Mouse (Mus musculus): Measurements from ENCODE around the gene Izumo2. TPM values are rescaled to one million over a fixed set of nuclear protein-coding genes. Genes with fewer than 3 reads are reported as not detected.
"Not testable (repeated sequence)": the region's sequence is repeated elsewhere in the genome, so short reads cannot be mapped to it uniquely, and the experiment has no call there.

The Izumo2 gene
- polyA plus RNA-seq, 1 experiment from 2014 or later = not detected

DNA sequence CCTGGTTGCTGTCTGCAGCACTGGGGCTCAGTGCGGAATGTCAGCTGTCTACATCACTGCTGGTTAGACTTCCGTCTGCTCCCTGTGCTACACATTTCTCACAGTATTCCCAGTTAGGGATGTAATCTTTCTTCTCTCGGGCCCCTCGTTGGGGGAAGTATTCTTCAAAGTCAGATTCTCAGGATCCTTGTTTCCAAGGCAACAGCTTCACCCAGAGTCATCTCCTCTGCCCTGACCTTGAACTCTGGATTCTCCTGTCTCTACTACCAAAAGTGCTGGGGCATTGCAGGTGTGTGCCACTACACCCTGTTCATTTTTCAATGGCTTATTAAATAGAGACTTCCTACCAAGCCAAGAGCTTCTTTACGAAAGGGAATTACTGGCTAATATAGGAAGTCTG is 18.6 kb downstream of the Izumo2 start:
- Histone ChIP-seq H3K4me3 (replicated peaks) (no peak overlapping the region), H3K9me3 (0 out of 2 replicates have a peak, but pooled peaks cover 4% of the 10 kb centered on the region), H3K9ac (replicated peaks) (no peak overlapping the region), H3K27me3 (peaks cover 3% of the 10 kb centered on the region; the same call in 1 of the 2 replicates), H3K4me1 (replicated peaks) (no peaks in the 10 kb centered on the region), H3K4me2 (no peak overlapping the region), H3K36me3 (no peaks in the 10 kb centered on the region), H3K27ac (no peak overlapping the region)
- no peak for ATAC-seq (ENCODE audit: insufficient number of reproducible peaks, insufficient read depth, low FRiP score, low TSS enrichment, low read depth)
- WGBS = 74% methylated on average over 5 of the region's 5 CpGs

DNA sequence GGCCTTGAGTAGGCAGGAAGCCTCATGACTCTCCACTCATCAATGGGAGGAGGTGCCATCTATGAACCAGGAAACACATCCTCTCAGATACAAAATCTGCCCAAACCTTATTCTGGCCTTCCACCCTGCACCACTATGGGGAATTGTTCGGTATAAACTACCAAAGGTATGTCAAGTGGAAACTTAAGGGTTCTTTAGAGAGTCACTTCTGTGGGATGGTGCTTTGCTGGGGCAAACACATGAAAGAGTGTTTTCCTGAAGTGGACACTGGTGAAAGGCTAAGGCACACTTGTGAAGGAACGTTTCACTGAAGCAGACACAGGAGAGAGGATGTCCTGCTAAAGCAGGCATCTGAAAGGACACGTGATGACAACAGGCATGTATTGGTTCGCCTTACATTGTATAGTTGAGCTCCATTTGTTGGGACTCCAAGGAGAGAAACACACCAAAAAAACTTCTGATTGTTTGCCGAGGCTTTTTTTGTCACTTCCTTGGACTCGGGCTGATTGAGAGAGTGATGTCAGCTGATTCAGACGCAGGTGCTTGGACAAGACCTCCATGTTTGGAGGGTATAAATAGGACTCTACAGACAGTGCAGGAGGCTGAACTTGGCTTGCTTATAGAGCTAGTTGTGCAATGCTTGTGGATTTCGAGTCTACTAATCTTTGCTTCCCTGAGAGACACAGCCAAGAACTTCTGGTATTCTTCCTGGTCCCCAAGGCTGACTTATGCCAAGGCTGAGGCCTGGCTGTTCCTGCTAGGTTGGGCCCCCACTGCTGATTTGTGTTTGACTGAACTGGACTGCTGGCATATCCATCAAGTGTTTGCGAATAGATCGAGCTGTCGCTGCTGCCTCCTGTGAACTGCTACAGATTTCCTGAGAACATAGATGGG is 19.8 kb downstream of the Izumo2 start:
- Histone ChIP-seq H3K36me3 (no peaks in the 10 kb centered on the region; the same call in 1 of the 2 replicates), H3K27ac (no peak overlapping the region), H3K4me2 (no peak overlapping the region), H3K9me3 (0 out of 2 replicates have a peak, but pooled peaks cover 4% of the 10 kb centered on the region), H3K4me3 (replicated peaks) (no peak overlapping the region), H3K4me1 (replicated peaks) (no peaks in the 10 kb centered on the region), H3K27me3 (peaks cover 3% of the 10 kb centered on the region; the same call in 1 of the 2 replicates), H3K9ac (replicated peaks) (no peak overlapping the region)
- ATAC-seq (ENCODE audit: insufficient number of reproducible peaks, insufficient read depth, low FRiP score, low TSS enrichment, low read depth) = no peak
- WGBS = 90% methylated on average over 11 of the region's 11 CpGs

DNA sequence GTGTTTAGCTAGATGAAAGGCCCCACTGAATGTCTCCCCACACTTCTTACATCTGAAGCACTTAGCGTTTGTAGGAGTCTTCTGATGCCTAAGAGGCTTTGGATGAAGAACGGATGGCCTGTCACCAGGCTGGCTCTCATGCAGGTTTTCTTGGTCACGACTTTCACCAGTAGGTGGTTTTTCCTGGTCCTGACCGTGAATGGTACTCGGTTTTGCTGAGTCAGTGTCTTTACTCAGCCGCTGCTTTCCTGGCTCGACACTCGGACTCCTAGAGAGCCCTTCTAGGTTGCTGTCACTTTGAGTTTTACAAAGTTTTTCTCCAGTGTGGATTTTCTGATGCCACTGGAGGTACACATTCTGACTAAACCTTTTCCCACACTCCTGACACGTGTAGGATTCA is 25.2 kb downstream of the Izumo2 start:
- H3K36me3 ChIP-seq = peaks cover 14% of the 10 kb centered on the region; the same call in 1 of the 2 replicates
- no peaks in the 10 kb centered on the region for H3K4me1 ChIP-seq (replicated peaks)
- H3K27ac ChIP-seq = no peak overlapping the region
- no peak for ATAC-seq (ENCODE audit: insufficient number of reproducible peaks, insufficient read depth, low FRiP score, low TSS enrichment, low read depth)
- peaks cover 6% of the 10 kb centered on the region; the same call in 1 of the 2 replicates for H3K9me3 ChIP-seq
- H3K27me3 ChIP-seq = no peaks in the 10 kb centered on the region
- no peak overlapping the region for H3K4me2 ChIP-seq
- no peak overlapping the region for H3K4me3 ChIP-seq (replicated peaks)
- WGBS = 85% methylated on average over 9 of the region's 9 CpGs
- no peak overlapping the region for H3K9ac ChIP-seq (replicated peaks)

DNA sequence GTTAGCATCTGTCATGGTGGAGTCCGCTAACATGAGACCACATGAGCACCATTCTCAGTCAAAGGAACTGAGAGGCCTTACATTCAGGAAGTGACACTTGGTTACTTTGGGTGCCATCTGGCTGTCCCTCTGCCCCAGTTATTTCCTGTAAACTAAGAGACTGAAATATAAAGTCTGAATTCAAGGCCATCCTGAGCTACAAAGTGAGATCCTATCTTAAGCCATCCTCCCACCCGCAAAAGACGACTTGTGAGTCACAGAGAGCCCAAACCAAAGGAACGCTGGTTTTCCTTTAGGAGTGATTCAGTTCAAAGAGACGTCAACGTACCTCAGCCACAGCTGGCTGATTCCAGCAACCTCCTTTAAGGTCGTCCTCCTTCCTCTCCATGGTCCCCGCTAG is 32.8 kb downstream of the Izumo2 start:
- no peak overlapping the region for H3K4me3 ChIP-seq (replicated peaks)
- ATAC-seq (ENCODE audit: insufficient number of reproducible peaks, insufficient read depth, low FRiP score, low TSS enrichment, low read depth) = no peak
- H3K9me3 ChIP-seq = no peaks in the 10 kb centered on the region
- peaks cover 5% of the 10 kb centered on the region; the same call in 1 of the 2 replicates for H3K4me1 ChIP-seq (replicated peaks)
- WGBS = 83% methylated on average over 8 of the region's 8 CpGs
- no peaks in the 10 kb centered on the region for H3K27me3 ChIP-seq
- H3K4me2 ChIP-seq = no peak overlapping the region
- H3K9ac ChIP-seq (replicated peaks) = no peak overlapping the region
- no peaks in the 10 kb centered on the region for H3K36me3 ChIP-seq
- no peak overlapping the region for H3K27ac ChIP-seq

DNA sequence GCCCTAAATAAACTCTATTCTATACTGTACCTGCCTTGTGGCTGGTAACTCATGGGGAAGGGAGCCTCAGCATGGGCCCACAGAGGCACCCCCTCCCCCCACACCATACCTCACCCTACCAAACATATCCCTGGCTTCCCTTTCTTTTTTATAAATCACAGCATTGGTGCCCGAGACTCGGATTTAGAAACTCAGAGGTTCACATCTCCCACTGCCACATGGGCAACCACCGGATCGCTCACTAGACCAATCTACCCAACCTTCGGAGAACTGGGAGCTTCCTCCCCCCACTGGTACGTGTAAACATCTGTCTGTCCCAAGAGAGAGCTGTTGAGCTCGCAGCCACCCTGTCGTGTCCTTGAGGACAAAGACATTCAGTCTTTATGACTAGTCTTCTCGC is 35.7 kb downstream of the Izumo2 start:
- peak overlapping the region; percentile 63 for H3K4me2 ChIP-seq
- no peaks in the 10 kb centered on the region for H3K27me3 ChIP-seq
- no peaks in the 10 kb centered on the region for H3K36me3 ChIP-seq
- H3K9me3 ChIP-seq = no peaks in the 10 kb centered on the region
- 48% methylated on average over 9 of the region's 9 CpGs for WGBS
- H3K27ac ChIP-seq = no peak overlapping the region
- H3K4me3 ChIP-seq (replicated peaks) = no peak overlapping the region
- peaks cover 18% of the 10 kb centered on the region for H3K4me1 ChIP-seq (replicated peaks)
- peak overlapping the region; percentile 59; the same call in 1 of the 2 replicates for H3K9ac ChIP-seq (replicated peaks)
- no peak for ATAC-seq (ENCODE audit: insufficient number of reproducible peaks, insufficient read depth, low FRiP score, low TSS enrichment, low read depth)

DNA sequence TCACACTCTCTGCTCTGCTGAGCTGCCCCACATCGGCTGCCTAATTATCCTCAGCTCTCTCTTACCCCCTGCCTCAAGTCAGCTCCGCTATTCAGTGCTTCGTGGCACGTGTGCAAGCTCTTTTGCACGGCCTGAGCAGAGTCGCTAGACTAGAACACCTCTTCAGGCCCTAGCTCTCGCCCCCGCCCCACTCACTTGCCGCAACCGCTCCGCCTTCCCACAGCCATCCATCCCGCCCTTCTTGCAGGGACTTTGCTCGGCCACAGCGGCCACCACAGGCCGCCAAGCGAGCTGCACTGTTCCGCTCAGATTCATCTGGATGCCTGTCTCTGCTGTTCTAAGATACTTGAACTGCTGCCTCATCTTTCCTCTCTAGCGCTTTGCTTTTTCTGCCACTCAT is 36.5 kb downstream of the Izumo2 start:
- peaks cover 23% of the 10 kb centered on the region for H3K4me1 ChIP-seq (replicated peaks)
- H3K9me3 ChIP-seq = no peaks in the 10 kb centered on the region
- H3K4me3 ChIP-seq (replicated peaks) = peak overlapping the region; percentile 43
- no peaks in the 10 kb centered on the region for H3K27me3 ChIP-seq
- no peak overlapping the region for H3K27ac ChIP-seq
- WGBS = under 1% methylated on average over 18 of the region's 18 CpGs
- ATAC-seq (ENCODE audit: insufficient number of reproducible peaks, insufficient read depth, low FRiP score, low TSS enrichment, low read depth) = peak; percentile 28; the same call in 1 of the 2 replicates
- peak overlapping the region; percentile 63 for H3K4me2 ChIP-seq
- no peaks in the 10 kb centered on the region for H3K36me3 ChIP-seq
- peak overlapping the region; percentile 59 for H3K9ac ChIP-seq (replicated peaks)

DNA sequence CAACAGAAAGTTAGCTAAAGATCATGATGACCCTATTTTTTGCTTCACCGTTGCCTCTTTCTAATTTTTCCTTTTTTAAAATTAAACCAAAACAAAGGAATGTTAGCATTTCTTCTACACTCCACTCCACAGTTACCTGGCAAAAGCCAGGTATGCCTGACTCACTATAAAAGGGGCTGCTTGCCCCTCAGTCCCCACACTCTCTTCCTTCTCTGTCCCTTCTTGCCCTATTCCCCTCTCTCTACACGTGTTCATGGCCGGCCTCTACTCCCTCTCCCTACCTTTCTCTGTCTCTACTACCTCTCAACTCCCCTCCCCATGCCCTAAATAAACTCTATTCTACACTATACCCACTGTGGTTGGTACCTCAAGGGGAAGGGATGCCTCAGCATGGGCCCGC is 38.6 kb downstream of the Izumo2 start:
- H3K4me3 ChIP-seq (replicated peaks) = peak overlapping the region; percentile 53
- peaks cover 23% of the 10 kb centered on the region for H3K4me1 ChIP-seq (replicated peaks)
- no peak for ATAC-seq (ENCODE audit: insufficient number of reproducible peaks, insufficient read depth, low FRiP score, low TSS enrichment, low read depth)
- H3K4me2 ChIP-seq = peak overlapping the region; percentile 79
- H3K27me3 ChIP-seq = no peaks in the 10 kb centered on the region
- no peaks in the 10 kb centered on the region for H3K9me3 ChIP-seq
- H3K9ac ChIP-seq (replicated peaks) = no peak overlapping the region
- no peak overlapping the region for H3K27ac ChIP-seq
- 67% methylated on average over 4 of the region's 4 CpGs for WGBS
- peaks cover 3% of the 10 kb centered on the region; the same call in 1 of the 2 replicates for H3K36me3 ChIP-seq

DNA sequence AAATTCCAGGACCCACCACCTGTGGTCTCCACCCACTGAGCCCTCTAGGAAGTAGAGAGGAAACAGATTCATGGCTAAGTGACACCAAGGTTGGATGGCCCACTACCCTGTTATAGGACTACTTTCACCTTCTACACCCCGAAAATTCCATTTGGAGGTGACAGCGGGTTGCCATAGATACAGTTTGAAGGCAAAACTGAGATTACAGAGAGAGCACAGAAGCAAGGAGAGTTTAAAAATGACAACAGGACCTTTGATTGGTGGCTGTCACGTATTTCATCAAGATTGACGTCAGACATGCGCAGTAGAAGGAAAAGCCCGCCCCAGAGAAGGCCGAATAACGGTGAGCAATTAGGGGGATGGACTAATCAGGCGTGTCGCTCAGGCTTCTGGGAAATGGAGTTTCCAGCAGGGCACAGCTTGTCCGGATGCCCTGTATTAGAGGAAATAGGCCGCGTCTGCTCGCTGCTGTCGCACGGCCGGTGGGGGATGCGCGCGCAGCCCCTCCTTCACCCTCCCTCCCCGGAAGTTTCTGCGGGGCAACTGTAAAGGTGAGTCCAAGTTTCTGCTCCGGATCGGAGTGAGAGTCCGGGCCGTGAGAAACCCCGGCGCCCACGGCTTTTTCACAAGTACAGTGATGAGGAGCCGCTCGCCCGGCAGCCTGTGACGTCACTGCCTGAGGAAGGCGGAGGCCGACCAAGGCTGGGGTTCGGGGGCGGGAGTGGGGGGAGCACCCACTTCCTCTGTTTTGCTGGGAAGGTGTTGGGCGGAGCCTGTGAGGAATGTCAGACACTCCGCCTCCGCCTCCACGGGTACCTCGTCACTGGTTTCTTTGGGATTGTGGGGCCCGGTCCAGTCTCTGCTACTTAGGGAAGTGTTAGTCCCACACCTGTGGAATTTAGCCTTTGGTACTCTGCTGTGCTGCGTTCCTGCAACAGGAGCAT is 39.8 kb downstream of the Izumo2 start, which contains the start of gene Vrk3:
Gene Vrk3 (plus strand): TSS at position 313 of the 944 bp plus-strand sequence.
- Histone ChIP-seq H3K36me3 (peaks cover 14% of the 10 kb centered on the region), H3K27ac (peak within 1 kb of the TSS; percentile 89), H3K4me3 (replicated peaks) (peak within 1 kb of the TSS; percentile 53), H3K4me1 (replicated peaks) (peaks cover 23% of the 10 kb centered on the region), H3K4me2 (peak within 1 kb of the TSS; percentile 79), H3K9me3 (no peaks in the 10 kb centered on the region), H3K27me3 (no peaks in the 10 kb centered on the region), H3K9ac (replicated peaks) (peak within 1 kb of the TSS; percentile 51)
- peak; percentile 97 for ATAC-seq (ENCODE audit: insufficient number of reproducible peaks, insufficient read depth, low FRiP score, low TSS enrichment, low read depth)
- WGBS = under 1% methylated on average over 44 of the region's 44 CpGs

DNA sequence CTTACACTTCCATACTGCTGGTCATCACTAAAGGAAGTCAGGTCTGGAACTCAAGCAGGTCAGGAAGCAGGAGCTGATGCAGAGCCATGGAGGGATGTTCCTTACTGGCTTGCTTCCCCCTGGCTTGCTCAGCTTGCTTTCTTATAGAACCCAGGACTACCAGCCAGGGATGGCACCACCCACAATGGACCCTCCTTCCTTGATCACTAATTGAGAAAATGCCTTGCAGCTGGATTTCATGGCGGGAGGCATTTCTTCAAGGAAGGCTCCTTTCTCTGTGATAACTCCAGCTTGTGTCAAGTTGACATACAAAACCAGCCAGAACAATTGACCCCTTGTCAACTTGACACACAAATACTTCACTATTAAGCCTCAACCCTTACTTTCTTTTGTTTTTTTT is 42.4 kb downstream of the Izumo2 start, which contains the start of gene Zfp473:
Gene Zfp473 (minus strand): TSS at position 101 of the 400 bp plus-strand sequence.
- H3K4me3 ChIP-seq (replicated peaks); H3K4me2 ChIP-seq; H3K27me3 ChIP-seq; ATAC-seq (ENCODE audit: insufficient number of reproducible peaks, insufficient read depth, low FRiP score, low TSS enrichment, low read depth); H3K9me3 ChIP-seq; H3K27ac ChIP-seq; H3K9ac ChIP-seq (replicated peaks): not testable (repeated sequence)
- Histone ChIP-seq H3K4me1 (replicated peaks) (peaks cover 18% of the 10 kb centered on the region), H3K36me3 (peaks cover 40% of the 10 kb centered on the region)
- WGBS = 76% methylated on average over 1 of the region's 1 CpGs

DNA sequence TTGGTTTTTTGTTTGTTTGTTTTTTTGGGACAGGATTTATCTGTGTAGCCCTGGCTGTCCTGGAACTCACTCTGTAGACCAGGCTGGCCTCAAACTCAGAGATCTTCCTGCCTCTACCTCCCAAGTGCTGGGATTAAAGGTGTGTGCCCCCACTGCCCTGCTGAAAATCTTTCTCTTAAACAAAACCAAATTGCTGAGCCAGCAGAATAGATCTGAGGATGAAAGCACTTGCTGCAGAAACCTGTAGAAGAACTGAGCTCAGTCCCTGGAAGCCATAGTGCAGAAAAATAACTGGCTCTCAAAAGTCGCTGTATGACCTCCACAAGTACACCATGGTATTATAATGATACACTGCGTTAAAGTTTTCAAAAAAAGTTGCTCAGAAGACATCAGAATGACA is 48.6 kb downstream of the Izumo2 start:
- no peak overlapping the region for H3K4me2 ChIP-seq
- no peaks in the 10 kb centered on the region for H3K27me3 ChIP-seq
- H3K36me3 ChIP-seq = peaks cover 96% of the 10 kb centered on the region
- no peak for ATAC-seq (ENCODE audit: insufficient number of reproducible peaks, insufficient read depth, low FRiP score, low TSS enrichment, low read depth)
- no peaks in the 10 kb centered on the region for H3K4me1 ChIP-seq (replicated peaks)
- no peak overlapping the region for H3K27ac ChIP-seq
- H3K4me3 ChIP-seq (replicated peaks) = no peak overlapping the region
- no peak overlapping the region for H3K9ac ChIP-seq (replicated peaks)
- H3K9me3 ChIP-seq = no peaks in the 10 kb centered on the region
- 77% methylated on average over 2 of the region's 2 CpGs for WGBS

DNA sequence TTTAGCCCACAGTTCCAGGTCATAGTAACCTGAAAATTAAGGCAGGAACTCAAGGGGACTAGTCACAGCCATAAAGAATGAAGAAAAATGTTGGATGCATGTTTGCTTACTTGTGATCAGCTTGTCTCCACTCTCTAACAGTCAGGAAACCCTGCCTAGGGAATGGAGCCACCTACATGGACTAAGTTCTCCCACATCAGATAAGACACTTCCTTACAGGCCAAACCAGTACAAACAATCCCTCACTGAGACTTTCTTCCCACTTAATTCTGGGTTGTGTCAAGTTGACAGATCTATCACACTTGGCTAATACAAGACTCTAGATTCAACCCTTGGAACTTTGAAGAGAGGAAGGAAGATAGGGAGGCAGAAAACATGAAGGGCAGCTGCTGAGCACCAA is 51.8 kb downstream of the Izumo2 start:
- Histone ChIP-seq H3K4me2 (no peak overlapping the region), H3K27me3 (no peaks in the 10 kb centered on the region), H3K36me3 (peaks cover 95% of the 10 kb centered on the region), H3K27ac (no peak overlapping the region), H3K4me3 (replicated peaks) (no peak overlapping the region), H3K9ac (replicated peaks) (no peak overlapping the region), H3K9me3 (no peaks in the 10 kb centered on the region), H3K4me1 (replicated peaks) (no peaks in the 10 kb centered on the region)
- ATAC-seq (ENCODE audit: insufficient number of reproducible peaks, insufficient read depth, low FRiP score, low TSS enrichment, low read depth) = no peak

Measured in limb, embryonic 12.5 days (tissue).